Mouse (Mus musculus) naive thymus-derived CD4-positive, alpha-beta T cell, adult 2 months (primary cell): ENCODE results near the gene Hspa12b.

Source experiments
- DNase-seq: peaks from one replicate; pipeline ENCODE4 v3.0.0-alpha.2; 2011; ENCODE audit warnings: low read depth

Hspa12b gene

GRCm38 (mm10) chr2:131179246-131179886 is 52.3 kb downstream of the Hspa12b start:
- DNase-seq = peak; percentile 62

- peak; percentile 75 for DNase-seq
Observed at GRCm38 (mm10) chr2:131179990-131180587, 53.0 kb downstream of the Hspa12b start, which contains the start of gene Cenpb. Gene Cenpb, minus strand, starts transcription at chr2:131180067.

GRCm38 (mm10) chr2:131186343-131186742 is 59.3 kb downstream of the Hspa12b start:
- no peak for DNase-seq

GRCm38 (mm10) chr2:131186771-131187601 is 59.9 kb downstream of the Hspa12b start, which contains the start of the genes Cdc25b and Spef1:
Gene Cdc25b, plus strand, starts transcription at chr2:131186949.
Gene Spef1, minus strand, starts transcription at chr2:131187282.
- DNase-seq = peak; percentile 86

GRCm38 (mm10) chr2:131187602-131187922 is 60.5 kb downstream of the Hspa12b start:
- DNase-seq = peak; percentile 33

- DNase-seq = peak; percentile 61
Observed at GRCm38 (mm10) chr2:131188311-131188710, 61.2 kb downstream of the Hspa12b start.

- DNase-seq = peak; percentile 62
Observed at GRCm38 (mm10) chr2:131189521-131190309, 62.6 kb downstream of the Hspa12b start.

GRCm38 (mm10) chr2:131190344-131191004 is 63.4 kb downstream of the Hspa12b start:
- DNase-seq = no peak

GRCm38 (mm10) chr2:131191005-131191390 is 63.9 kb downstream of the Hspa12b start:
- DNase-seq = peak; percentile 37
